Mouse (Mus musculus) cerebellum, postnatal 25 days (tissue): ENCODE measurements around the gene Sytl1.

ENCODE experiments used
- DNase-seq, 2 experiments: peaks; one replicate each; pipeline ENCODE4 v3.0.0; 2021; ENCODE audit warnings: mixed read lengths in 2 of 2

The Sytl1 gene

DNA sequence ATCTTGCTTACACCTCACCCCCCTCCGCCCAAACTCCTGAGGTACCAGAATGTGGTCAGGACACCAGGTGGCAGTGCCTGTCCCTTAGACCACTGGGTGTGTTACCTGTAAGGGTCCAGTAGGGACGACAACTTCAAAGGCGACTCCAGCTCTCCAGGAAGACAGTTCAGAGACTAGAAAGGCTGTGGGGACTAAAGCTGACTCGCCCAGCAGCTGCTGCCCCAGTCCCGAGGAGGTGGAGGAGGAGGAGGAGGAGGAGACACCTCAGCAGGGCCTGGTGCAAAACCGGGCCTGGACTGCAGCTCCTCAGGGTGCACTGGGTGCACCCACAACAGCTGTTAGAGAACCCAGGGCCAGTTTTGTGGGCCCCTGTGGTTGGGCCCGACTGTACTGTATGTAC lies at the start of gene Sytl1:
Gene Sytl1 (minus strand): TSS at position 232 of the 400 bp plus-strand sequence.
- no peak for DNase-seq

DNA sequence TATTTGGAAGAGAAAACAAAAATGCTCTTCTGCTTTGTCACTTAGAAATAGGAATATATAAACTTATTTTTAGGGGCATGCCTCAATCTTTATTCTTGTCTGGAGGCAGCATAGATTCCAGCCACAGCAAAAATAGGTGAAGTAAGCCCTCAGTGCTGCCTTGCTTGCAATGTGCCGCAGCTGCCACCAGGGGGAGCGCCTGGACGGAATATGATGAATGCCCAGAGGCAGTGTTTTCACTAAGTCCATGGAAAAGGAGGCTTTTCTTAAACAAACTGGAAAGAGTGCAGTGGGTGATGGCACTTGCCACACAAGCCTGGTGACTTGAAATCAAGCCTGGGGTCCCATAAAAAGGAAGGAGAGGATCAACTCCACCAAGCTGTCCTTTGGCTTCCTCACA lies 47.0 kb upstream of the Sytl1 start:
- peak; percentile 94 for DNase-seq

DNA sequence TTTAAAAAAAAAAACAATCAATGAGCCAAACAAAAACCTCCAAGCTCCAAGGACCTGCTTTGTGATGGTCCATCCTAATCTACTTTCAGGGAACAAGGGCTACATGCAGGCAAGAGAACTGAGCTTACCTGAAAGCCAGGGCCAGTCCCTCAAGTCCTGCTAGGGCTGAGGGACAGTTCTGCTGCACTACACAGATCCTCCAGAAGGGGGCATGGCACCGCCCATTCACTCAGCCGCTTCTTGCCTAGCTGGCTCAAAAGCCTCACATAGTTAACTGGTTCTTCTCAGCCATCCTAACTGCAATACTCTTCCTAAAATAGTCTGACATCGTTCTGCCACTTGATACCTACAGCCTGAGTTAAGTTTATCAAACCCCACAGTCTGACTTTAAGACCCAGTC lies 44.4 kb upstream of the Sytl1 start:
- peak; percentile 77 to 85 for DNase-seq

GRCm38 (mm10) chr4:133305825-133306224 lies 42.9 kb upstream of the Sytl1 start:
- no peak for DNase-seq

GRCm38 (mm10) chr4:133304770-133305169 lies 41.9 kb upstream of the Sytl1 start:
- DNase-seq = no peak

- DNase-seq = no peak
Observed at GRCm38 (mm10) chr4:133302668-133303067, 39.8 kb upstream of the Sytl1 start.

DNA sequence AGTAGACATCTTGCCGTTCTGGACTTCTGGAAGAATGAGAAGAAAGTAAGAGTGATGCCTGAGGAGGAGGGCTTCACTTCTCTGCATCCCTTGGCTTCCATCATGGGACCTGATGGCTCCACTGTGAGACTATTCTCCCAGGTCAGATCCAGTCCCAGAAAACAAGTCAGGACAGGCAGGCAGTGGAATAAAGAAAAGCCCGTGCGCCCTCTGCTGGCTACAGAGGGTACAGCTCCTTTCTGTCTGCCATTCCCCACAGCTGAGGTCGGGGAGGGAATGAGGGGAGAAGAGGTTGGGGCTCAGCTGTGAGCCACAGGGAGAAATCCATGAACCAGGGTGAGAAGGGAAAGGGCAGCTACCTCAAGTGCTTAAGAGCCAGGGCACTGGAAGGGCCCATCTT lies 38.9 kb upstream of the Sytl1 start:
- DNase-seq = peak; percentile 90 to 92

GRCm38 (mm10) chr4:133300421-133300820 lies 37.5 kb upstream of the Sytl1 start:
- no peak for DNase-seq

DNA sequence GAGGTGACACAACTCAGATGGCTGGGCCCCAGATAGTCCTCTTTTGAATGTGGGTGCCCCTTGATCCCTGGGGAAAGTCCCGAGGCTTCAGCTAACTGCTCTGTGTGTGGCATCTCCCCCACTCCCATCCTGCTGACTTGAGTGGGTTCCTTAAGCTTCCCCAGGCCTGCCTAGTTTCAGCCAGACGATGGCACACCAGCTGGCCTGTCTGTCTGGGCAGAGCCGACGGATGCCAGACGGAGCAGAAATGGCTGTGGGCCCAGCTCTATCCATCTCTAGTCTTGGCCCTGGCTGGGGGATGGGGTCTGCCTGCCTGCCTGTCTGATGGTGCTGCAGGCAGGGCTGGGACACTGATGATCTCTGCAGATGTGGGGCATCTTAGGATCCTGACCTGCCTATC lies 36.8 kb upstream of the Sytl1 start:
- DNase-seq = peak; percentile 83 to 89

DNA sequence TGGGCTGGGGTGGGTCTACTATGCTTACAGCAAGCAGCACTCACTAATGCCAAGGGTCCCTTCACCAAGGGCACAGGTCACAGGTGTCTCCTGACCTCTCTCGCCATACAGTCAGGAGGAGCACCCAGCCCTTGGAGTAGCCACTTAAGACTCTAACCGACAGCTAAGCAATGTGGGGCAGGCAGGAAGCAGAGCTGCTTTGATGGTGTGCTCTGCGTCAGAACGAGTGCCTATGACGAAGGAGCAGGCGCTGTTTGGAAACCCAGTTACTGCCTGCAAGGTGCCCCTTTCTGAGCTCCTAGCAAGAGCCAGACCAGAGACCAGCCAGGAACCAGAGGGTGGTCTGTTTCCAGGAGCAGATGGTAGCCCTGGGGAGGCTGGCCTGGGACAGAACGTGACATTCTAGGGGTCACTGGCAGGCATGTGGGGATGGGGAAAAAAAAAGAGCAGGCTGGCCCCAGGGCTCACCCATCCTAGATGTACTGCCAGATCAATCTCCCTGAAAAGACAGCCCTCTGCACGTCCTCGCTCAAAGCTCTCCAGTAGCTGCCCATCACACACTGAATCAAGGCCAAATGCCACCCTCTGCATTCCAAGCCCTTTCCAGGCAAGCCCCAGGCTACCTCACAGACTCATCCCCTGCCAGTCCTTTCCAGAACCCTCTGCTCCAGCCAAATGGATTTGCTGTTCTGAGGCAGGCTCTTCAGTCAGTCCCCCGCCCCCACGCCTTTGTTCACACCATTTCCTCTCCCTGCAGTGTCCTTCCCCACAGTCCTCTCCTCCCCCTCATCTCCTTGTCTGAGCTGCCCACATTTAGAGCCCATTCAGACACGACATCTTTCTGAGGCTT lies 35.8 kb upstream of the Sytl1 start:
- peak; percentile 91 to 92 for DNase-seq

DNA sequence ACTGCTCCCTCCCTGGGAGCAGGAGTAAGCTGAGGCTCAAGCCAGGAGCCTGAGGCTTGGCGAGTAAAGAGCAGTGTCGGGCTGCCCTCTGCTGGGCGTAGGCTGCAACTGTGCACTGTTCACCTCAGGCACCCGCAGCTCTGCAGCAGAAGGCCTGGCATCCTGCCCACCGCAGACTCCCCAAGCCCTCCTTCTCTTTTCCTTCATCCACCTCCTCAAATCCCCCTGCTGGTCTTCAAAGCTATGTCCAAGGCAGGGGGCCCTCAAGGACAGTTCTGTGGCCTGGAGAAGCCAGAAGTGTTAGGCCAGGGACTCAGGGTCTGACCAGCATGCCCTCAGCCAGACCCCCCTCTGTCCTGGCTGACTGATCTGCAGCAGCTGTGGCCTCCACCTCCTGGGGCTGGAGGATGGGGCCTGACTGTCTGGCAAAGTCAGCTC lies 34.9 kb upstream of the Sytl1 start:
- peak; percentile 94 to 96 for DNase-seq

DNA sequence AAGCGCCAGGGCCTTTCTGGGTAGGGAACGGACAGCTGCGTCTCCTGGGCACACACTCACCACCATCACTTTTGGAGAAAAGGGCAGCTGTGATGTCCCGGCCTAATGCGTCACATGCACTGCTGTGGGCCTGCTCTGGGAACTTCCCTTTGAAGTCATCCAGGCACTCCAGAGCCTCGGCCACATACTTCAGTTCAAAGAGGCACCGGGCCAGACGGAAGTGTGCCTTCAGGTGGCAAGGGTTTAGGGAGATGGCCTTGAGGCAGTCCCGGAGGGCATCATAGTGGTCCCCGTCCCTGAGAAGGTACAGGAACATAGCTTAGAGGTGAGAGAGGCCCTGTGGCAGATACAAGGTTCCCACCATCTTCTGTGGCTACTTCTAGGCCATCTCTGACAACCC lies 34.4 kb upstream of the Sytl1 start:
- DNase-seq = peak; percentile 45 to 55

GRCm38 (mm10) chr4:133294084-133294483 lies 31.2 kb upstream of the Sytl1 start:
- DNase-seq = no peak

GRCm38 (mm10) chr4:133292901-133293843 lies 30.3 kb upstream of the Sytl1 start:
- DNase-seq = no peak

DNA sequence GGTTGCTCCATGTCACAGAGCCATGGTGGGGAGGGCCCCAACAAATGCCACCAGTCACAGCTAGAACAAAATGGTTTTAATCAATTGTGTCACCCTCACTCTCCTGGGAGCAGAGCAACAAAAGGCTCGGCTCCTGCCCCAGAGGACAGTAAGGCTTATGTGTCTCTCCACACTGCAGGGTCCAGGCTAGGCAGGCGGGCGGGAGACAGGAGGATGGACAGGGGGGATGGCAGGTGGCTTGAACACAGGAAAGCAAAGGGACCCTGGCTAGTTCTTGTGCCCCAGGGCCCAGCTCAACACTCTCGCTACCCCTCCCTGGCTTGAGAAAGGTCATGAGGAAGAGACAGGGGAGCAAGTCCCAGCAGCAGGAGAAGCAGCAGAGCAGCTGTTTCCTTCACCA lies 29.5 kb upstream of the Sytl1 start:
- no peak for DNase-seq

GRCm38 (mm10) chr4:133291255-133291654 lies 28.3 kb upstream of the Sytl1 start:
- DNase-seq = no peak

DNA sequence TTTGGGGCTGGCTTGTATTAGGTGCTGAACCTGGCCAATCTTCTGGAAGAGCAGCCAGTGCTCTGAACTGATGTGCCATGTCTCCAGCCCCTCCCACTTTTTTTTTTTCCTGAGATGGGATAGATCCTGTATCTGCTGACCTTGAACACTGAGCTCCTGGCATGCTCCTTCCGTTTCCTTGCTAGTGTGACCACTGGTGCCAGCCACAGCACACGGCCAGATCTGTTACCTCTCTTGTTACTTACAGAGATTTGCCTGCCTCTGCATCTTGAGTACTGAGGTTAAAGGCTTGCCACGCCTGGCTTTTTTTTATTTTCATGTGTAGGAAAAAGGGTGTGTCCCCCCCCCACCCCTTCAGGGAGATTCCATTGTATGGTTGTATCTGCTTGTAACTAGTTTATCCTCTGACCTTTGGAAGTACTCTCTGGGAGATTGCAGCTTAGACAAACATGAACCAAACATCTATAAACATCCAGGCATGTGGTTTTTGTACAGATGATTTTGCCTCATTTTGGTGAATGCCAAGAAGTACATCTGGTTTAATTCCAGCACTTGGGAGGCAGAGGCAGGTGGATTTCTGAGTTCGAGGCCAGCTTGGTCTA lies 23.7 kb upstream of the Sytl1 start:
- DNase-seq = no peak

GRCm38 (mm10) chr4:133285950-133286349 lies 23.0 kb upstream of the Sytl1 start:
- no peak for DNase-seq

DNA sequence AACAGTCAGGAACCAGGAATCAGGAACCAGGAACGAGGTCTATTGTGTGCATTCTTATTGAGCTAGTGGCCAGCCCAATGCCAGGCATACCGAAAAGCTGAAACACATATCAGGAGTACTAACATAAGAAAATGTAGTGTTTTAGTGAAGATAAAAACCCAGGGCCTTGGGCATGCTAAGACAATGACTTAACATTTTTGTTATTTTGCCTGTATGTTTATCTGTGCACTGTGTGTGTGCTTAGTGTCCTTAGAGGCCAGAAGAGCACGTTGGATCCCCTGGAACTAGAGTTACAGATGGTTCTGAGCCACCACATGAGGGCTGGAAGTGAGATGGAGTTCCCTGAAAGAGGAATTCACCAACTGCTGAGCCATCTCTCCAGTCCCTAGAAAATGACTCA lies 22.4 kb upstream of the Sytl1 start:
- no peak for DNase-seq

GRCm38 (mm10) chr4:133282656-133283055 lies 19.7 kb upstream of the Sytl1 start:
- DNase-seq = no peak

GRCm38 (mm10) chr4:133281951-133282481 lies 19.1 kb upstream of the Sytl1 start:
- peak; percentile 38 to 59 for DNase-seq

- DNase-seq = no peak
Observed at GRCm38 (mm10) chr4:133281513-133281912, 18.6 kb upstream of the Sytl1 start.

DNA sequence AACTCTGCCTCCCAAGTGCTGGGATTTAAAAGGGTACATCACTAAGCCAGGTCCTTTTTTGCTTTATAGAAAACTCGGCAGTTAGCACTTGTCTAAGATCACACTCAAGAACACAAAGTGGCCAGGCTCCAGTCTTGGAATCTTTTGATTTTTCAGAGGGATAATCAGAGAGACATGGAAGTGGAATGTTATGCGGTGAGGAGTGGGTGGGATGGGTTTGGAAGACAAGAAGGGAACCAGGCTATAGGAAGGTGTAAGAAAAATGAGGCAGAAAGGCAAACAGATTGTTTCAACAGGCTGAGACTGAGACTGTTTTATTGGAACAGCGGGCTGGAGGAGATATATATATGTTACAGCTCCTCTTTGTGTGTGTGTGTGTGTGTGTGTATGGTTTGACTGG lies 15.6 kb upstream of the Sytl1 start:
- DNase-seq = no peak
